Mouse (Mus musculus) left cerebral cortex, adult 11 months (tissue): ENCODE results near the gene Dad1.
"Not testable (repeated sequence)": the region's sequence is repeated elsewhere in the genome, so short reads cannot be mapped to it uniquely, and the experiment has no call there.

ENCODE experiments used
- DNase-seq: peaks from one replicate; pipeline ENCODE4 v3.0.0; 2022; ENCODE audit warnings: low spot score

The Dad1 gene

DNA sequence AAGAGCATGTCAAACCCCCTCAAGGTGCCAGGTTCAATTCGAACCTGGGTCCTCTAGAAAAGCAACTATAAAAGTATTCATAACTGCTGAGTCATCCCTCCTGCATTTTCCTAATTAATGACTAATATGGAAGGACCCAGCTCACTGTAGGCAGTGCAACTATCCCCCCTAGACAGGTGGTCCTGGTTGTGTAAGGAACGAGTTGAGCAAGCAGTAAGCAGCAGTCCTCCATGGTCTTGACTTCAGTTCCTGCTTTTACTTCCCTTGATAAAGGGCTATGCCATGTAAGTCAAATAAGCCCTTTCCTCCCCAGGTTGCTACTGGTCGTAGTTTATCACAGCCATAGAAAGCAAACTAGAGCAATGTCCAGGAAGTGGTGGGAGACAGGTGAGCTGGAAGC is 7.7 kb downstream of the Dad1 start:
- DNase-seq, result no peak

DNA sequence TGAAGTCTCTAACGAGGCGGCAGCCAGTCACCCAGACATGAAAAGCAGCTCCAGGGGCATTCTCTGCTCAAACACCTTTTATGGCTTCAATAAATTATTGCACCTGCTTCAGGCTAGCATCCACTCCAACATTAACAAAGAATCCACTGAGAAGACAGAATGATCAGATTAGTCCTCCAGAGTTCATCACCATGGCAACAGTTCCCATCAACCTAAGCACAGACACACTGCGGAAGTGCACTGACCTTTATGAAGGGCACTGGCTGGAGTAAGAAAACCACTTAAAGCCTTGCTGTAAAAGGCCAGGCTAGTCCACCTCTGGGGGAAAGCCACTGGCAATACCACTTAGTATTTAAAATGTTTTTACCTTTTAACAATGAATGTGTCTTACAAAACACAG is 9.7 kb downstream of the Dad1 start:
- no peak for DNase-seq

- DNase-seq, result no peak
Observed at GRCm38 (mm10) chr14:54240542-54240941, 13.4 kb downstream of the Dad1 start.

- no peak for DNase-seq
Observed at GRCm38 (mm10) chr14:54239002-54239736, 14.7 kb downstream of the Dad1 start.

- no peak for DNase-seq
Observed at GRCm38 (mm10) chr14:54236881-54237280, 17.0 kb downstream of the Dad1 start.

DNA sequence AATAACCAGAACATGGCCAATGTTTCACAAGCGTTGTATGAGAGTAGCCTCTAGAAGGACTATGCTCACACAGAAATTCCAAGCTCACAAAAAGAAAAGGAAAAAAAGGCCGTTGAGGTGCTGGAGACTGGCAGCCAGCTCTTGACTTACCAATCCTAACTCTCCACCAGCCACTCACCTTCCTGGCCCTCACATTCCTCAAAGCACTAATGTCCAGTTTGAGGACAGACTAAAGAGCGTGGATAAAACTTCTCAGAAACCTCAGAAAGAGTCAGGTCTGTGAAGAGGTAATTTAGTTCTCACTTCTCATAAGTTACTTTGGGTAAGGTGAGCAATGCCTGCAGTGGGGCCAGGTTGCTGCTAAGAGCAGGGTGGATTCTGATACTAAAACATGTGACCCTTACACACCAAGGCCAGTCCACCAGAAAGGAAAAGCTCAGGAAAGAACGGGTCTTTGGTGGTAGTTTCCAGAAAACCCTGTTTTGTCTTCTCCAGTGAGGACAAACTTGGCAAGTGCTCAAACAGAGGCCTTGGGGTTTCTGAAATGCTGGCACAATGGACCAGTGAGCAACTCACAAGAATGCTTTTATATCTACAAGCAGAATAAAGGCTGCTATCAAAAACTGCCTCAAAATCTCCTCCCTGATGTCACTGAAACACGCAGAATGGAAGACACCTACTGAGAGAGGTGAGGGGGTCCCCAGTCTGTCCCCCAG is 17.9 kb downstream of the Dad1 start:
- DNase-seq, result no peak

DNA sequence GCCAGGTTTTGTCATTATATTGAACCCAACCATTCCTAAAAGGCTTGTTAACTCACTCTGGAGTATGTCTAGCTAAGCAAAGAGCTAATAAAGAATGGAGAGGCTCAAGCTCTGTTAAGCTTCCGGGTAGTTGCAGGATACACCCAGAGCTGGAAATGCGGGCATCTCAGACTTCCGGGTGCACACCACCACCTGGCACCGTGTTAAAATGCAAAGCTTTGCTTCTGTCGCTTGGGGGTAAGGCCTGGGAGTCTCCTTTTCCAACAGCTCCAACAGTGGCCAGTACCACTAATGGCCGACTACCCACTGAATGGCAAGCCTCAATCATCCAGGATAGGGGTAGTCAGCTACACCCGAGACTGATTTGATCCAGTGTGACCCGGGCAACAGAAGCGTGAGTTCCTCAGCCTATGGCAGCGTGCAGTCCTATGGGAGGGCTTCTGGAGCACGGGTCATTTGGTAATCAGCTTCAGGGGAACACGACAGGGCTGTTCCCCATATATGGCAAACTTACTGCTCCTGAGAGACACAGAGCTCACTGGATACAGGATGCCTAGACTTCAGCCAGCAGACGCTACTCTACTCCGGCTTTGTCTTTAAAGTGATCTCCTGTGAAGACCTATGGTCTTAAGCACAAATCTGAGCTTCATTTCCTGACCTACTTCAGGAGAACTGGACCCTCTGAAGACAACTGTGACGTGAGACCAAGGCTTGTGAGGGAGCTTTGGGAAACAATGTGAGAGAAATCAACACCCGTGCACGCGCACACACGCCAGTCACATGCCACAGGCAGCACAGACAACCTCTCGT is 19.5 kb downstream of the Dad1 start:
- no peak for DNase-seq

GRCm38 (mm10) chr14:54233559-54234143 is 20.3 kb downstream of the Dad1 start:
- DNase-seq, result no peak

- no peak for DNase-seq
Observed at GRCm38 (mm10) chr14:54232811-54233558, 20.9 kb downstream of the Dad1 start.

- no peak for DNase-seq
Observed at GRCm38 (mm10) chr14:54232143-54232542, 21.8 kb downstream of the Dad1 start.

GRCm38 (mm10) chr14:54231176-54231956 is 22.5 kb downstream of the Dad1 start:
- no peak for DNase-seq

DNA sequence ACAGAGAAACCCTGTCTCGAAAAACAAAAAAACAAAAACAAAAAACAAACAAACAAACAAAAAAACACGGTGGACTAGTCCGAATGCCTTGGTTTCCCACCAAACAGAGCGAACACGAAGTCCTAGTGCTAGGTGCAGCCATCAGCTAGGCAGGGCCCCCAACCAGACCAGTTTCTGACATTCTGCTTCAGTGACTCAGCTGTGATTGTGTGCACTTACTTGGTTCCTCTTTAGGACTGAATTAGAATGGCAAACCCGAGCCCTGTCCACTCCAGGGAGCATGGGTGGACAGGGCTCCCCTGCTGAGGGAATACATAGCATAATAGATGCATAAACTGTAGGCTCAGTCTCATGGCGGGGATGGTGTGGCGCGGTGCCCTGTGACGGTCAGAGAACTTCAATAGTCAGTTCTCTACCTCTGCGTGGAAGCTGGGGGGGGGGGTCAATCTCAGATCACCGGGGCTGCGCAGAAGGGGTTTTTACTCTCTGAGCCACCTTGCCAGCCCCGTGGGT is 23.2 kb downstream of the Dad1 start:
- DNase-seq, result no peak

DNA sequence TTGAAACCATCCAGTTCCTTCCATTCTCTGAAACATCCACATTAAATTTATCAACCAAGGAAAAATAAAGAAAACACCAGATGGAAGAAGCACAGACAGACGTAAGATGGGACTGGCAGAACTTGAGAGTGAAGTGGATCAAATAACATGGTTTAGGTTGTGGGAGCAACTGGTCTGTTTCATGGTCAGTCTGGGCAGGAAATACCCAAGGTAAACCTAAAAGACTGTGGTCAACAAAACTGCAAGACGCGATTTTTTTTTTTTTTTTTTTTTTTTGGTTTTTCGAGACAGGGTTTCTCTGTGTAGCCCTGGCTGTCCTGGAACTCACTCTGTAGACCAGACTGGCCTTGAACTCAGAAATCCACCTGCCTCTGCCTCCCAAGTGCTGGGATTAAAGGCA is 24.1 kb downstream of the Dad1 start:
- not testable (repeated sequence) for DNase-seq

GRCm38 (mm10) chr14:54228933-54229713 is 24.8 kb downstream of the Dad1 start:
- DNase-seq, result no peak

DNA sequence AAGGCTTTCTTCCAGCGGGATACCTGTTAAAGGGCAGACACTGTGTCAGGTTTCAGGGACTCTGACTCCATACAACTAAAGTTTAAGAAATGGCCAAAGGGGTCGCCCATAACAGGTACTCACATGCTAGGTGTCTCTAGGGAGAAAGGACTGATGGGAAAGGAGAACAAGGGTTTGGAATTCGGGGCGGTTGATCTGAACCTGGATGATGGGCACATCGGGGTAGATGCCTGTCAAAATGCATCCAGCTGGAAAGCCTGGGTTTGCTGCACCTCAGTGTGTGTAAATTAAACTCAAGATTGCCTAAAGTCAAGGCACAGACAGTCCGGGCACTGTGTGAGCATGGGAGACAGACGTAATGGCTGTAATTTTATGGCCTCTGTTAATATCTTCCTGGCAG is 25.4 kb downstream of the Dad1 start:
- no peak for DNase-seq

DNA sequence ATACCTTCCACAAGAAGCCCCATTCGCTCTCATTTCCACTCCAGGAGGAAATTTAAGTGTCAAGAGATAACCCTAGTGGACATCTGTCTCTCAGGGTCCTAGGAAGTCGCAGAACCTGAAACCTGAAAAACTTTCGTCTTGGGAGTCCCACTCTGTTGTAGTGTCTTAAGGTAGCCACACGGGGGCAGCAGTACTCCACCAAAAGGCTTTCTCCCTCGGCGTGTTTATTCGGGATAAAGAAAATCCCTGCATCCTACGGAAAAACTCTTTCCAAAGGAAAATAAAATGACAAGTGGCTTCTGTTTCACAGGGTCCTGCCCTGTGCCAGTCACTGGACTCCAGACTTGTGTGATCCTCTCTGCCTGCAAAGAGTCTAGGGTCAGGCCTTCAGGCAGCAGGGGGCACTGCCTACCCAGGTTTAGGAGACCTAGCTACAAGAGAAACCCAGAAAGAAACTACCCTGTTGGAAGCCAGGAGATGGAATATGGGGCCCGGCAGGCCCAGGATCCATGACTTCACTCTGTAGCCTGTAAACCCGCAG is 25.9 kb downstream of the Dad1 start:
- peak; percentile 37 for DNase-seq

- DNase-seq, result no peak
Observed at GRCm38 (mm10) chr14:54226911-54227811, 26.7 kb downstream of the Dad1 start.

- DNase-seq, result no peak
Observed at GRCm38 (mm10) chr14:54225725-54226124, 28.2 kb downstream of the Dad1 start.
